Mouse (Mus musculus) limb, embryonic 12.5 days (tissue): ENCODE data around the gene Stk40. TPM values are rescaled to one million over a fixed set of nuclear protein-coding genes. Genes with fewer than 3 reads are reported as not detected.

Experiments used
- ATAC-seq: fragments of 200-750 bp; cut with Nextera tagmentation; 2 replicates; pipeline ENCODE4 v1.8.0; 2017; ENCODE audit warnings: low read depth, moderate TSS enrichment; ENCODE audit not compliant: insufficient number of reproducible peaks, insufficient read depth, low FRiP score, low TSS enrichment
- H3K27ac ChIP-seq: fragments of 300-500 bp; sonication (generic); 2 replicates; pipeline ENCODE4 v1.5.1; 2016; ENCODE audit warnings: mild to moderate bottlenecking, moderate library complexity
- H3K27me3 ChIP-seq: fragments of 300-500 bp; sonication (generic); 2 replicates; pipeline ENCODE4 v1.6.1; 2016; ENCODE audit warnings: mild to moderate bottlenecking, moderate library complexity
- H3K36me3 ChIP-seq: fragments of 300-500 bp; sonication (generic); 2 replicates; pipeline ENCODE4 v1.6.1; 2016; ENCODE audit warnings: mild to moderate bottlenecking, moderate library complexity
- H3K4me1 ChIP-seq: fragments of 300-500 bp; sonication (generic); replicated peaks from 2 replicates; pipeline ENCODE4 v1.6.1; 2016
- H3K4me2 ChIP-seq: fragments of 300-500 bp; sonication (generic); 2 replicates; pipeline ENCODE4 v1.6.1; 2016; ENCODE audit warnings: mild to moderate bottlenecking, moderate library complexity
- H3K4me3 ChIP-seq: fragments of 300-500 bp; sonication (generic); replicated peaks from 2 replicates; pipeline ENCODE4 v1.5.1; 2016; ENCODE audit warnings: mild to moderate bottlenecking
- H3K9ac ChIP-seq: fragments of 300-500 bp; sonication (generic); replicated peaks from 2 replicates; pipeline ENCODE4 v1.6.1; 2016; ENCODE audit warnings: mild to moderate bottlenecking, moderate library complexity
- H3K9me3 ChIP-seq: fragments of 300-500 bp; sonication (generic); 2 replicates; pipeline ENCODE4 v1.6.1; 2016; ENCODE audit warnings: mild to moderate bottlenecking, moderate library complexity
- WGBS: fragments of 180-500 bp; shearing (Covaris S2); methylation state at CpG from one replicate; pipeline ENCODE4 v1.1.7; 2016; 5-methylcytosine and 5-hydroxymethylcytosine counted together
- polyA plus RNA-seq: library from polyadenylated mRNA; unstranded; fragments of >200 nt; fragmentation: Nextera tagmentation; extraction: Ambion mirVana; gene quantifications from 2 replicates; pipeline ENCODE4 v1.2.1, GENCODE M21; 2016

The Stk40 gene
- polyA plus RNA-seq, 1 experiment from 2014 or later, result 41.1 TPM

GRCm38 (mm10) chr4:126099365-126099764 lies 4.4 kb upstream of the Stk40 start:
- Histone ChIP-seq H3K9me3 (no peaks in the 10 kb centered on the region), H3K27me3 (no peaks in the 10 kb centered on the region), H3K4me1 (peaks cover 13% of the 10 kb centered on the region), H3K36me3 (peaks cover 16% of the 10 kb centered on the region; the same call in 1 of the 2 replicates), H3K4me3 (no peak overlapping the region), H3K27ac (no peak overlapping the region), H3K9ac (no peak overlapping the region), H3K4me2 (no peak overlapping the region)
- no peak for ATAC-seq
- WGBS, result 89% methylated on average over 3 of the region's 3 CpGs

GRCm38 (mm10) chr4:126100764-126101163 lies 3.0 kb upstream of the Stk40 start:
- Histone ChIP-seq H3K4me3 (no peak overlapping the region), H3K27me3 (0 out of 2 replicates have a peak, but pooled peaks cover 3% of the 10 kb centered on the region), H3K9ac (no peak overlapping the region), H3K4me1 (peaks cover 24% of the 10 kb centered on the region), H3K27ac (no peak overlapping the region), H3K4me2 (no peak overlapping the region), H3K36me3 (peaks cover 16% of the 10 kb centered on the region; the same call in 1 of the 2 replicates), H3K9me3 (no peaks in the 10 kb centered on the region)
- ATAC-seq, result no peak
- WGBS, result 86% methylated on average over 3 of the region's 3 CpGs

- no peak overlapping the region for H3K4me3 ChIP-seq
- H3K9ac ChIP-seq, result no peak overlapping the region
- no peak for ATAC-seq
- peaks cover 16% of the 10 kb centered on the region; the same call in 1 of the 2 replicates for H3K36me3 ChIP-seq
- H3K27me3 ChIP-seq, result 0 out of 2 replicates have a peak, but pooled peaks cover 3% of the 10 kb centered on the region
- 47% methylated on average over 7 of the region's 7 CpGs for WGBS
- peaks cover 27% of the 10 kb centered on the region for H3K4me1 ChIP-seq
- H3K27ac ChIP-seq, result no peak overlapping the region
- peak overlapping the region; percentile 96 for H3K4me2 ChIP-seq
- H3K9me3 ChIP-seq, result no peaks in the 10 kb centered on the region
Observed at GRCm38 (mm10) chr4:126102061-126102841, 1.5 kb upstream of the Stk40 start.

- Histone ChIP-seq H3K9ac (peak overlapping the region; percentile 55; the same call in 1 of the 2 replicates), H3K4me2 (peak overlapping the region; percentile 96), H3K4me1 (peaks cover 31% of the 10 kb centered on the region), H3K36me3 (peaks cover 15% of the 10 kb centered on the region; the same call in 1 of the 2 replicates), H3K27ac (peak overlapping the region; percentile 60; the same call in 1 of the 2 replicates), H3K4me3 (peak overlapping the region; percentile 94), H3K9me3 (no peaks in the 10 kb centered on the region), H3K27me3 (0 out of 2 replicates have a peak, but pooled peaks cover 3% of the 10 kb centered on the region)
- peak; percentile 27; the same call in 1 of the 2 replicates for ATAC-seq
- WGBS, result 2% methylated on average over 15 of the region's 15 CpGs
Observed at GRCm38 (mm10) chr4:126103057-126103581, 638 bp upstream of the Stk40 start.

- 4% methylated on average over 33 of the region's 34 CpGs for whole genome bisulfite sequencing
- Histone ChIP-seq H3K27me3 (0 out of 2 replicates have a peak, but pooled peaks cover 3% of the 10 kb centered on the region), H3K9ac (peak overlapping the region; percentile 76), H3K4me2 (peak overlapping the region; percentile 96), H3K4me1 (peaks cover 40% of the 10 kb centered on the region), H3K27ac (no peak overlapping the region), H3K9me3 (no peaks in the 10 kb centered on the region), H3K36me3 (peaks cover 3% of the 10 kb centered on the region; the same call in 1 of the 2 replicates), H3K4me3 (peak overlapping the region; percentile 94)
- peak; percentile 22 for ATAC-seq
Observed at GRCm38 (mm10) chr4:126104261-126105075, 711 bp downstream of the Stk40 start.

- Histone ChIP-seq H3K9ac (no peak overlapping the region), H3K4me2 (peak overlapping the region; percentile 96), H3K36me3 (no peaks in the 10 kb centered on the region), H3K27ac (no peak overlapping the region), H3K9me3 (no peaks in the 10 kb centered on the region), H3K27me3 (0 out of 2 replicates have a peak, but pooled peaks cover 3% of the 10 kb centered on the region), H3K4me1 (peaks cover 46% of the 10 kb centered on the region), H3K4me3 (peak overlapping the region; percentile 94; the same call in 1 of the 2 replicates)
- 50% methylated on average over 7 of the region's 7 CpGs for WGBS
- no peak for ATAC-seq
Observed at GRCm38 (mm10) chr4:126105131-126105783, 1.5 kb downstream of the Stk40 start.

GRCm38 (mm10) chr4:126108061-126108740 lies 4.4 kb downstream of the Stk40 start:
- Histone ChIP-seq H3K9ac (peak overlapping the region; percentile 31; the same call in 1 of the 2 replicates), H3K4me3 (no peak overlapping the region), H3K36me3 (no peaks in the 10 kb centered on the region), H3K4me2 (no peak overlapping the region), H3K9me3 (no peaks in the 10 kb centered on the region), H3K4me1 (peaks cover 52% of the 10 kb centered on the region), H3K27me3 (0 out of 2 replicates have a peak, but pooled peaks cover 3% of the 10 kb centered on the region), H3K27ac (no peak overlapping the region)
- 45% methylated on average over 8 of the region's 8 CpGs for WGBS
- ATAC-seq, result no peak

- no peaks in the 10 kb centered on the region for H3K9me3 ChIP-seq
- no peak overlapping the region for H3K4me3 ChIP-seq
- H3K9ac ChIP-seq, result 0 out of 2 replicates have a peak overlapping the region, but pooled peaks have one; percentile 1
- H3K27ac ChIP-seq, result peak overlapping the region; percentile 82
- peaks cover 46% of the 10 kb centered on the region for H3K4me1 ChIP-seq
- WGBS, result 79% methylated on average over 10 of the region's 10 CpGs
- peak overlapping the region; percentile 42 for H3K4me2 ChIP-seq
- ATAC-seq, result no peak
- H3K36me3 ChIP-seq, result no peaks in the 10 kb centered on the region
- no peaks in the 10 kb centered on the region for H3K27me3 ChIP-seq
Observed at GRCm38 (mm10) chr4:126109613-126110373, 6.0 kb downstream of the Stk40 start.

- Histone ChIP-seq H3K36me3 (no peaks in the 10 kb centered on the region), H3K27me3 (no peaks in the 10 kb centered on the region), H3K4me3 (0 out of 2 replicates have a peak overlapping the region, but pooled peaks have one; percentile 6), H3K4me2 (peak overlapping the region; percentile 42), H3K9me3 (no peaks in the 10 kb centered on the region), H3K4me1 (peaks cover 43% of the 10 kb centered on the region), H3K27ac (peak overlapping the region; percentile 82), H3K9ac (peak overlapping the region; percentile 40; the same call in 1 of the 2 replicates)
- 10% methylated on average over 12 of the region's 12 CpGs for WGBS
- ATAC-seq, result peak; percentile 69
Observed at GRCm38 (mm10) chr4:126110374-126111152, 6.8 kb downstream of the Stk40 start.
